Mouse (Mus musculus): ENCODE results near the gene Ccnl1. TPM values are rescaled to one million over a fixed set of nuclear protein-coding genes. Genes with fewer than 3 reads are reported as not detected.

The Ccnl1 gene
- polyA plus RNA-seq, 1 experiment from 2014 or later: 82.6 TPM

- no peak overlapping the region; the same call in 1 of the 2 replicates for H3K27ac ChIP-seq
- TF ChIP-seq CTCF (IDR thresholded peaks at IDR 0.05; ENCODE audit: low read depth): no peak
These were observed 1.5 kb upstream of the Ccnl1 start for GRCm38 (mm10) chr3:65959416-65960001.

GRCm38 (mm10) chr3:65958840-65959185 is 764 bp upstream of the Ccnl1 start:
- H3K36me3 ChIP-seq (ENCODE audit: insufficient read depth, low read length): no peaks in the 10 kb centered on the region; the same call in 1 of the 2 replicates
- peak overlapping the region; percentile 87 for H3K4me2 ChIP-seq (ENCODE audit: low read length)
- peak overlapping the region; percentile 100 for H3K27ac ChIP-seq
- peak overlapping the region; percentile 96 for H3K4me3 ChIP-seq (replicated peaks; ENCODE audit: low read depth, low read length)
- 6% methylated on average over 9 of the region's 9 CpGs for WGBS
- no peaks in the 10 kb centered on the region for H3K9me3 ChIP-seq (replicated peaks; ENCODE audit: low read length)
- no peak for DNase-seq (ENCODE audit: low spot score)
- no peaks in the 10 kb centered on the region for H3K27me3 ChIP-seq (ENCODE audit: insufficient read depth, low read length)
- TF ChIP-seq CTCF (IDR thresholded peaks at IDR 0.05; ENCODE audit: low read depth): no peak
- H3K4me1 ChIP-seq (replicated peaks; ENCODE audit: insufficient read depth, low read length): peaks cover 5% of the 10 kb centered on the region
- ATAC-seq (replicated peaks; ENCODE audit: low FRiP score, low read depth): no peak
- H3K9ac ChIP-seq (ENCODE audit: low read depth, low read length): peak overlapping the region; percentile 99

More at GRCm38 (mm10) chr3:65959416-65960001, 1.5 kb upstream of the Ccnl1 start:
- Histone ChIP-seq H3K4me2 (ENCODE audit: low read length) (peak overlapping the region; percentile 87), H3K9me3 (replicated peaks; ENCODE audit: low read length) (no peaks in the 10 kb centered on the region), H3K4me1 (replicated peaks; ENCODE audit: insufficient read depth, low read length) (peaks cover 5% of the 10 kb centered on the region), H3K36me3 (ENCODE audit: insufficient read depth, low read length) (no peaks in the 10 kb centered on the region; the same call in 1 of the 2 replicates), H3K27me3 (ENCODE audit: insufficient read depth, low read length) (no peaks in the 10 kb centered on the region), H3K9ac (ENCODE audit: low read depth, low read length) (no peak overlapping the region), H3K4me3 (replicated peaks; ENCODE audit: low read depth, low read length) (peak overlapping the region; percentile 96; the same call in 1 of the 2 replicates)
- ATAC-seq (replicated peaks; ENCODE audit: low FRiP score, low read depth) (no peak), DNase-seq (ENCODE audit: low spot score) (no peak)
- WGBS: 60% methylated on average over 3 of the region's 3 CpGs

GRCm38 (mm10) chr3:65957271-65958101 is 563 bp downstream of the Ccnl1 start:
- Histone ChIP-seq H3K9ac (ENCODE audit: low read depth, low read length) (peak overlapping the region; percentile 99), H3K9me3 (replicated peaks; ENCODE audit: low read length) (no peaks in the 10 kb centered on the region), H3K4me2 (ENCODE audit: low read length) (peak overlapping the region; percentile 87), H3K4me3 (replicated peaks; ENCODE audit: low read depth, low read length) (peak overlapping the region; percentile 96), H3K27me3 (ENCODE audit: insufficient read depth, low read length) (no peaks in the 10 kb centered on the region), H3K27ac (peak overlapping the region; percentile 100), H3K4me1 (replicated peaks; ENCODE audit: insufficient read depth, low read length) (peaks cover 5% of the 10 kb centered on the region), H3K36me3 (ENCODE audit: insufficient read depth, low read length) (no peaks in the 10 kb centered on the region; the same call in 1 of the 2 replicates)
- DNase-seq (ENCODE audit: low spot score): peak; percentile 86
- WGBS: under 1% methylated on average over 88 of the region's 94 CpGs
- peak; percentile 42; the same call in 1 of the 2 replicates for TF ChIP-seq CTCF (IDR thresholded peaks at IDR 0.05; ENCODE audit: low read depth)
- peak; percentile 72 for ATAC-seq (replicated peaks; ENCODE audit: low FRiP score, low read depth)

- TF ChIP-seq CTCF (IDR thresholded peaks at IDR 0.05; ENCODE audit: low read depth): no peak
- Histone ChIP-seq H3K9me3 (replicated peaks; ENCODE audit: low read length) (no peaks in the 10 kb centered on the region), H3K4me1 (replicated peaks; ENCODE audit: insufficient read depth, low read length) (peaks cover 5% of the 10 kb centered on the region), H3K4me3 (replicated peaks; ENCODE audit: low read depth, low read length) (no peak overlapping the region), H3K27me3 (ENCODE audit: insufficient read depth, low read length) (no peaks in the 10 kb centered on the region), H3K4me2 (ENCODE audit: low read length) (peak overlapping the region; percentile 28; the same call in 1 of the 2 replicates), H3K9ac (ENCODE audit: low read depth, low read length) (no peak overlapping the region), H3K36me3 (ENCODE audit: insufficient read depth, low read length) (peaks cover 12% of the 10 kb centered on the region), H3K27ac (no peak overlapping the region)
- ATAC-seq (replicated peaks; ENCODE audit: low FRiP score, low read depth): no peak
- DNase-seq (ENCODE audit: low spot score): no peak
- WGBS: 59% methylated on average over 8 of the region's 8 CpGs
These were observed 3.3 kb downstream of the Ccnl1 start for GRCm38 (mm10) chr3:65954499-65955391.

GRCm38 (mm10) chr3:65950831-65951365 is 7.2 kb downstream of the Ccnl1 start:
- TF ChIP-seq CTCF (IDR thresholded peaks at IDR 0.05; ENCODE audit: low read depth): no peak
- WGBS: 85% methylated on average over 4 of the region's 4 CpGs
- Histone ChIP-seq H3K36me3 (ENCODE audit: insufficient read depth, low read length) (peaks cover 41% of the 10 kb centered on the region), H3K9ac (ENCODE audit: low read depth, low read length) (no peak overlapping the region), H3K27me3 (ENCODE audit: insufficient read depth, low read length) (no peaks in the 10 kb centered on the region), H3K27ac (no peak overlapping the region), H3K4me3 (replicated peaks; ENCODE audit: low read depth, low read length) (no peak overlapping the region), H3K4me1 (replicated peaks; ENCODE audit: insufficient read depth, low read length) (peaks cover under 1% of the 10 kb centered on the region), H3K4me2 (ENCODE audit: low read length) (no peak overlapping the region), H3K9me3 (replicated peaks; ENCODE audit: low read length) (no peaks in the 10 kb centered on the region)
- no peak for ATAC-seq (replicated peaks; ENCODE audit: low FRiP score, low read depth)
- DNase-seq (ENCODE audit: low spot score): no peak
